Mouse (Mus musculus) stomach, adult 2 months (tissue): ENCODE data around the gene Epb41l1. TPM values are rescaled to one million over a fixed set of nuclear protein-coding genes. Genes with fewer than 3 reads are reported as not detected.

Experiments used
- polyA plus RNA-seq: library from polyadenylated mRNA; depleted of rRNA; stranded (reverse); fragments of >200 nt; gene quantifications from 2 replicates; pipeline ENCODE4 v1.2.3, GENCODE M21; 2012; rRNA removed

Epb41l1 gene
- polyA plus RNA-seq: 15.4 and 17.8 TPM in 2 replicates

GRCm38 (mm10) chr2:156420694-156421380, at the start of gene Epb41l1:
Epb41l1 (plus strand) TSS chr2:156420909.

GRCm38 (mm10) chr2:156547123-156547891, 126.6 kb downstream of the Epb41l1 start, which contains the start of gene Aar2:
Aar2 (plus strand) TSS chr2:156547584.

Other genes starting within 250 kb of the Epb41l1 start
- 18.8 and 20.8 TPM in 2 replicates for gene Rbm39, start 240.7 kb upstream of the Epb41l1 start, polyA plus RNA-seq
- 2.2 and 3.5 TPM in 2 replicates for gene Phf20, start 224.4 kb upstream of the Epb41l1 start, polyA plus RNA-seq
- gene Cnbd2, start 108.6 kb upstream of the Epb41l1 start, polyA plus RNA-seq: 0.14 and 0.21 TPM in 2 replicates
- gene Scand1, start 108.2 kb upstream of the Epb41l1 start, polyA plus RNA-seq: 195 and 589 TPM in 2 replicates
- gene Aar2, start 126.7 kb downstream of the Epb41l1 start, polyA plus RNA-seq: 10.1 and 15.9 TPM in 2 replicates
- 54.5 and 70.0 TPM in 2 replicates for gene Dlgap4, start 192.8 kb downstream of the Epb41l1 start, polyA plus RNA-seq